Mouse (Mus musculus) liver, postnatal 0 days (tissue): ENCODE data around the gene Slc30a4. TPM values are rescaled to one million over a fixed set of nuclear protein-coding genes. Genes with fewer than 3 reads are reported as not detected.

Experiments used
- ATAC-seq: fragments of 200-750 bp; cut with Nextera tagmentation; 2 replicates; pipeline ENCODE4 v1.8.0; 2017; ENCODE audit warnings: mild to moderate bottlenecking, moderate library complexity
- DNase-seq: peaks from one replicate; pipeline ENCODE4 v3.0.0-alpha.2; 2016
- H3K27ac ChIP-seq: fragments of 300-500 bp; sonication (generic); 2 replicates; pipeline ENCODE4 v1.5.1; 2014; ENCODE audit warnings: antibody characterized with exemption, moderate library complexity, mild to moderate bottlenecking, low read depth
- H3K27me3 ChIP-seq: fragments of 300-500 bp; sonication (generic); 2 replicates; pipeline ENCODE4 v1.6.1; 2014; ENCODE audit warnings: low read length, control low read depth, mixed read lengths; ENCODE audit not compliant: insufficient read depth
- H3K36me3 ChIP-seq: fragments of 300-500 bp; sonication (generic); replicated peaks from 2 replicates; pipeline ENCODE4 v1.6.1; 2014; ENCODE audit warnings: mild to moderate bottlenecking, control low read depth, low read length, moderate library complexity, mixed read lengths; ENCODE audit not compliant: insufficient read depth
- H3K4me1 ChIP-seq: fragments of 300-500 bp; sonication (generic); 2 replicates; pipeline ENCODE4 v1.6.1; 2014; ENCODE audit warnings: antibody characterized with exemption, mild to moderate bottlenecking, control low read depth; ENCODE audit not compliant: insufficient read depth
- H3K4me2 ChIP-seq: fragments of 300-500 bp; sonication (generic); 2 replicates; pipeline ENCODE4 v1.6.1; 2014; ENCODE audit warnings: low read depth, mild to moderate bottlenecking, low read length, moderate library complexity, mixed read lengths
- H3K4me3 ChIP-seq: fragments of 300-500 bp; sonication (generic); 2 replicates; pipeline ENCODE4 v1.5.1; 2014; ENCODE audit warnings: low read depth, low read length
- H3K9ac ChIP-seq: fragments of 300-500 bp; sonication (generic); replicated peaks from 2 replicates; pipeline ENCODE4 v1.6.1; 2014; ENCODE audit warnings: mild to moderate bottlenecking, moderate library complexity
- H3K9me3 ChIP-seq: fragments of 300-500 bp; sonication (generic); 2 replicates; pipeline ENCODE4 v1.6.1; 2016; ENCODE audit warnings: mild to moderate bottlenecking, control low read depth, low read length, mixed read lengths
- CTCF ChIP-seq: sonication (generic); IDR thresholded peaks from 2 replicates; pipeline ENCODE4 v1.5.1; 2016; ENCODE audit warnings: antibody characterized with exemption, low read depth
- EP300 ChIP-seq: IDR thresholded peaks from 2 replicates; pipeline ENCODE4 v1.6.1; 2016; ENCODE audit warnings: antibody characterized with exemption, low read depth, mild to moderate bottlenecking
- WGBS: fragments of 180-500 bp; shearing (Covaris S2); extraction: QIAGEN DNeasy Blood & Tissue Kit; methylation state at CpG from one replicate; pipeline ENCODE4 v1.1.7; 2014; ENCODE audit not compliant: insufficient replicate concordance; 5-methylcytosine and 5-hydroxymethylcytosine counted together
- polyA plus RNA-seq: library from polyadenylated mRNA; unstranded; fragments of >200 nt; fragmentation: Nextera tagmentation; extraction: Ambion mirVana; gene quantifications from 2 replicates; pipeline ENCODE4 v1.2.1, GENCODE M21; 2015

The Slc30a4 gene
- polyA plus RNA-seq, 1 experiment from 2014 or later = 1.7 TPM

- Histone ChIP-seq H3K27me3 (no peaks in the 10 kb centered on the region), H3K4me3 (no peak overlapping the region), H3K9me3 (no peaks in the 10 kb centered on the region), H3K27ac (no peak overlapping the region), H3K4me1 (peaks cover 4% of the 10 kb centered on the region; the same call in 1 of the 2 replicates), H3K36me3 (no peaks in the 10 kb centered on the region), H3K4me2 (no peak overlapping the region), H3K9ac (no peak overlapping the region)
- 53% methylated on average over 9 of the region's 9 CpGs for WGBS
- TF ChIP-seq EP300 = no peak
- TF ChIP-seq CTCF = no peak
- DNase-seq (no peak), ATAC-seq (no peak)
Observed at GRCm38 (mm10) chr2:122656767-122657166, 45.7 kb downstream of the Slc30a4 start.

- no peak overlapping the region for H3K4me3 ChIP-seq
- H3K27ac ChIP-seq = no peak overlapping the region
- H3K9me3 ChIP-seq = no peaks in the 10 kb centered on the region
- H3K4me1 ChIP-seq = peaks cover 8% of the 10 kb centered on the region; the same call in 1 of the 2 replicates
- H3K36me3 ChIP-seq = no peaks in the 10 kb centered on the region
- no peak overlapping the region for H3K4me2 ChIP-seq
- ATAC-seq (no peak), DNase-seq (no peak)
- 51% methylated on average over 2 of the region's 2 CpGs for WGBS
- no peak overlapping the region for H3K9ac ChIP-seq
- no peak for TF ChIP-seq CTCF
- no peak for TF ChIP-seq EP300
- no peaks in the 10 kb centered on the region for H3K27me3 ChIP-seq
Observed at GRCm38 (mm10) chr2:122656052-122656451, 46.4 kb downstream of the Slc30a4 start.

- H3K4me3 ChIP-seq = no peak overlapping the region
- ATAC-seq = peak; percentile 83
- peaks cover 8% of the 10 kb centered on the region; the same call in 1 of the 2 replicates for H3K4me1 ChIP-seq
- H3K27me3 ChIP-seq = no peaks in the 10 kb centered on the region
- H3K4me2 ChIP-seq = peak overlapping the region; percentile 30
- peak overlapping the region; percentile 59 for H3K27ac ChIP-seq
- H3K9ac ChIP-seq = no peak overlapping the region
- H3K36me3 ChIP-seq = no peaks in the 10 kb centered on the region
- no peaks in the 10 kb centered on the region for H3K9me3 ChIP-seq
- peak; percentile 53 for DNase-seq
- TF ChIP-seq CTCF = no peak
- WGBS = 24% methylated on average over 17 of the region's 17 CpGs
Observed at GRCm38 (mm10) chr2:122652096-122653084, 50.1 kb downstream of the Slc30a4 start.

- H3K4me2 ChIP-seq = 0 out of 2 replicates have a peak overlapping the region, but pooled peaks have one; percentile 11
- peaks cover 13% of the 10 kb centered on the region; the same call in 1 of the 2 replicates for H3K27me3 ChIP-seq
- no peak overlapping the region for H3K9ac ChIP-seq
- WGBS = 39% methylated on average over 5 of the region's 5 CpGs
- no peaks in the 10 kb centered on the region for H3K9me3 ChIP-seq
- no peaks in the 10 kb centered on the region for H3K36me3 ChIP-seq
- no peak for ATAC-seq
- no peak overlapping the region for H3K27ac ChIP-seq
- 0 out of 2 replicates have a peak overlapping the region, but pooled peaks have one; percentile 42 for H3K4me3 ChIP-seq
- TF ChIP-seq EP300 (no peak), CTCF (no peak)
- DNase-seq = no peak
- no peaks in the 10 kb centered on the region for H3K4me1 ChIP-seq
Observed at GRCm38 (mm10) chr2:122638673-122639072, 63.8 kb downstream of the Slc30a4 start.

DNA sequence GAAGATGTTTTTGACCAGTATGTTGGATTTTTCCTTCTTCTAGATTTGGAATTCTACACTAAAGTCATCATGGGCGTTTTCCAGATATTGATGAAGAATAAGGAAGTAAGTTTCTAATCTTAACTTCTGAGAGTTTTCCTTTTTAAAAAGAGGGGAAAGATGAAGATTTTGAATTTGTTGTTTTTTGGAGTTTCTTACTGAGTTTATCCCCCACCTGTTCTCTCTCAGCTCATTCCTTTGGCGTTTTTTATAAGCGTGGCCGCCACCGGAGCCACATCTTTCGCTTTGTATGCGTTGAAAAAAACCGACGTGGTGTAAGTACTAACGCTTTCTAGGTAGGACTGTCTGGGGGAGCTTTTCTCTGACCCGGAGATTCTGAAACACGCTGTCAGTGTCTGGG is 64.4 kb downstream of the Slc30a4 start:
- TF ChIP-seq CTCF = no peak
- no peak for TF ChIP-seq EP300
- H3K27me3 ChIP-seq = peaks cover 13% of the 10 kb centered on the region; the same call in 1 of the 2 replicates
- peak overlapping the region; percentile 42 for H3K4me3 ChIP-seq
- H3K9ac ChIP-seq = no peak overlapping the region
- WGBS = 36% methylated on average over 12 of the region's 12 CpGs
- H3K36me3 ChIP-seq = peaks cover 3% of the 10 kb centered on the region; the same call in 1 of the 2 replicates
- no peak for DNase-seq
- H3K27ac ChIP-seq = no peak overlapping the region
- H3K4me1 ChIP-seq = no peaks in the 10 kb centered on the region
- no peak for ATAC-seq
- H3K9me3 ChIP-seq = no peaks in the 10 kb centered on the region
- peak overlapping the region; percentile 62 for H3K4me2 ChIP-seq

GRCm38 (mm10) chr2:122637526-122637997 is 64.9 kb downstream of the Slc30a4 start:
- Histone ChIP-seq H3K9ac (no peak overlapping the region), H3K4me2 (peak overlapping the region; percentile 62), H3K36me3 (peaks cover 7% of the 10 kb centered on the region; the same call in 1 of the 2 replicates), H3K27ac (no peak overlapping the region), H3K27me3 (peaks cover 13% of the 10 kb centered on the region; the same call in 1 of the 2 replicates), H3K9me3 (no peaks in the 10 kb centered on the region), H3K4me3 (peak overlapping the region; percentile 42), H3K4me1 (no peaks in the 10 kb centered on the region)
- peak; percentile 78 for ATAC-seq
- TF ChIP-seq EP300 (no peak), CTCF (peak; percentile 95)
- peak; percentile 84 for DNase-seq
- WGBS = 2% methylated on average over 36 of the region's 36 CpGs
